Mouse (Mus musculus) kidney, adult 2 months (tissue): ENCODE measurements around the gene Scd2.

ENCODE experiments used
- CTCF ChIP-seq: fragments of 200-500 bp; conservative IDR thresholded peaks from 2 replicates; pipeline ENCODE4 v1.5.1; 2011; ENCODE audit warnings: low read depth, mild to moderate bottlenecking, control low read depth, low read length, moderate library complexity, mixed read lengths; ENCODE audit not compliant: insufficient read depth, insufficient read length
- POLR2A ChIP-seq: fragments of 200-500 bp; IDR thresholded peaks from one replicate; pipeline ENCODE4 v1.6.1; 2011; ENCODE audit warnings: low read depth, low read length, control low read depth

- TF ChIP-seq POLR2A = no peak
- no peak for TF ChIP-seq CTCF
These were observed 2.7 kb downstream of the Scd2 start for GRCm38 (mm10) chr19:44296186-44296585.
